Mouse (Mus musculus) neural tube, embryonic 11.5 days (tissue): Measurements from ENCODE around the gene Onecut3. TPM values are rescaled to one million over a fixed set of nuclear protein-coding genes. Genes with fewer than 3 reads are reported as not detected.

Experiments used
- ATAC-seq: fragments of 200-750 bp; cut with Nextera tagmentation; 2 replicates; pipeline ENCODE4 v1.8.0; 2017; ENCODE audit warnings: moderate number of reproducible peaks, mild to moderate bottlenecking, moderate TSS enrichment, moderate library complexity; ENCODE audit not compliant: insufficient read depth, low FRiP score, low TSS enrichment
- DNase-seq: peaks from one replicate; pipeline ENCODE4 v3.0.0-alpha.2; 2015; ENCODE audit warnings: low spot score
- H3K27ac ChIP-seq: fragments of 300-500 bp; sonication (generic); 2 replicates; pipeline ENCODE4 v1.5.1; 2014; ENCODE audit warnings: low read depth, mild to moderate bottlenecking, low read length
- H3K27me3 ChIP-seq: fragments of 300-500 bp; sonication (generic); 2 replicates; pipeline ENCODE4 v1.6.1; 2014; ENCODE audit warnings: mild to moderate bottlenecking, low read length, mixed read lengths; ENCODE audit not compliant: control insufficient read depth, insufficient read depth
- H3K36me3 ChIP-seq: fragments of 300-500 bp; sonication (generic); 2 replicates; pipeline ENCODE4 v1.6.1; 2014; ENCODE audit warnings: mild to moderate bottlenecking, low read length, moderate library complexity, mixed read lengths; ENCODE audit not compliant: control insufficient read depth, insufficient read depth
- H3K4me1 ChIP-seq: fragments of 300-500 bp; sonication (generic); 2 replicates; pipeline ENCODE4 v1.6.1; 2014; ENCODE audit warnings: low read length, mixed read lengths; ENCODE audit not compliant: control insufficient read depth, insufficient read depth
- H3K4me2 ChIP-seq: fragments of 300-500 bp; sonication (generic); 2 replicates; pipeline ENCODE4 v1.6.1; 2014; ENCODE audit warnings: low read depth, mild to moderate bottlenecking, moderate library complexity
- H3K4me3 ChIP-seq: fragments of 300-500 bp; sonication (generic); 2 replicates; pipeline ENCODE4 v1.5.1; 2014; ENCODE audit warnings: low read depth, low read length
- H3K9ac ChIP-seq: fragments of 300-500 bp; sonication (generic); 2 replicates; pipeline ENCODE4 v1.6.1; 2014; ENCODE audit warnings: mild to moderate bottlenecking, low read length
- H3K9me3 ChIP-seq: fragments of 300-500 bp; sonication (generic); 2 replicates; pipeline ENCODE4 v1.6.1; 2016; ENCODE audit warnings: low read length; ENCODE audit not compliant: control insufficient read depth
- WGBS: fragments of 180-500 bp; shearing (Covaris S2); extraction: QIAGEN DNeasy Blood & Tissue Kit; methylation state at CpG from one replicate; pipeline ENCODE4 v1.1.7; 2014; 5-methylcytosine and 5-hydroxymethylcytosine counted together
- polyA plus RNA-seq: library from polyadenylated mRNA; unstranded; fragments of >200 nt; fragmentation: Nextera tagmentation; extraction: Ambion mirVana; gene quantifications from 2 replicates; pipeline ENCODE4 v1.2.1, GENCODE M21; 2014

The Onecut3 gene
- polyA plus RNA-seq, 1 experiment from 2014 or later: 1.3 TPM

GRCm38 (mm10) chr10:80460324-80460723 is 34.3 kb upstream of the Onecut3 start:
- Histone ChIP-seq H3K4me2 (no peak overlapping the region), H3K4me1 (no peaks in the 10 kb centered on the region), H3K36me3 (no peaks in the 10 kb centered on the region), H3K9me3 (no peaks in the 10 kb centered on the region), H3K27ac (no peak overlapping the region), H3K4me3 (no peak overlapping the region), H3K9ac (no peak overlapping the region), H3K27me3 (peaks cover 5% of the 10 kb centered on the region)
- DNase-seq: no peak
- ATAC-seq: no peak
- WGBS: 66% methylated on average over 4 of the region's 4 CpGs

GRCm38 (mm10) chr10:80461346-80461745 is 33.3 kb upstream of the Onecut3 start:
- WGBS: 78% methylated on average over 7 of the region's 7 CpGs
- H3K27ac ChIP-seq: no peak overlapping the region
- H3K4me3 ChIP-seq: no peak overlapping the region
- H3K27me3 ChIP-seq: peaks cover 5% of the 10 kb centered on the region
- H3K9ac ChIP-seq: no peak overlapping the region
- H3K36me3 ChIP-seq: no peaks in the 10 kb centered on the region
- ATAC-seq (no peak), DNase-seq (no peak)
- H3K9me3 ChIP-seq: no peaks in the 10 kb centered on the region
- H3K4me2 ChIP-seq: no peak overlapping the region
- no peaks in the 10 kb centered on the region for H3K4me1 ChIP-seq

- Histone ChIP-seq H3K4me1 (no peaks in the 10 kb centered on the region), H3K4me2 (no peak overlapping the region), H3K27me3 (peaks cover 5% of the 10 kb centered on the region), H3K9ac (no peak overlapping the region), H3K27ac (no peak overlapping the region), H3K36me3 (no peaks in the 10 kb centered on the region), H3K4me3 (no peak overlapping the region), H3K9me3 (no peaks in the 10 kb centered on the region)
- no peak for ATAC-seq
- peak; percentile 29 for DNase-seq
- WGBS: 6% methylated on average over 19 of the region's 19 CpGs
These were observed 30.1 kb upstream of the Onecut3 start for GRCm38 (mm10) chr10:80464381-80465035.

GRCm38 (mm10) chr10:80465066-80465465 is 29.6 kb upstream of the Onecut3 start:
- Histone ChIP-seq H3K36me3 (no peaks in the 10 kb centered on the region), H3K4me1 (no peaks in the 10 kb centered on the region), H3K4me2 (no peak overlapping the region), H3K4me3 (no peak overlapping the region), H3K9me3 (no peaks in the 10 kb centered on the region), H3K27me3 (peaks cover 5% of the 10 kb centered on the region), H3K9ac (no peak overlapping the region), H3K27ac (no peak overlapping the region)
- WGBS: 54% methylated on average over 5 of the region's 5 CpGs
- DNase-seq (no peak), ATAC-seq (no peak)

GRCm38 (mm10) chr10:80475290-80475959 is 19.2 kb upstream of the Onecut3 start:
- peak; percentile 93 for DNase-seq
- peaks cover 20% of the 10 kb centered on the region for H3K27me3 ChIP-seq
- no peaks in the 10 kb centered on the region for H3K4me1 ChIP-seq
- peak overlapping the region; percentile 34 for H3K27ac ChIP-seq
- H3K36me3 ChIP-seq: no peaks in the 10 kb centered on the region
- peak overlapping the region; percentile 36 for H3K4me3 ChIP-seq
- peak overlapping the region; percentile 48 for H3K4me2 ChIP-seq
- H3K9me3 ChIP-seq: no peaks in the 10 kb centered on the region
- peak; percentile 83 for ATAC-seq
- under 1% methylated on average over 57 of the region's 58 CpGs for WGBS
- H3K9ac ChIP-seq: peak overlapping the region; percentile 42

- Histone ChIP-seq H3K36me3 (no peaks in the 10 kb centered on the region), H3K4me3 (no peak overlapping the region), H3K27me3 (peaks cover 26% of the 10 kb centered on the region), H3K9ac (no peak overlapping the region; the same call in 1 of the 2 replicates), H3K9me3 (no peaks in the 10 kb centered on the region), H3K27ac (no peak overlapping the region), H3K4me1 (no peaks in the 10 kb centered on the region), H3K4me2 (no peak overlapping the region)
- ATAC-seq (no peak), DNase-seq (no peak)
- WGBS: 73% methylated on average over 5 of the region's 5 CpGs
These were observed 16.1 kb upstream of the Onecut3 start for GRCm38 (mm10) chr10:80478531-80478930.

GRCm38 (mm10) chr10:80481002-80481401 is 13.6 kb upstream of the Onecut3 start:
- Histone ChIP-seq H3K9me3 (no peaks in the 10 kb centered on the region), H3K4me1 (no peaks in the 10 kb centered on the region), H3K36me3 (no peaks in the 10 kb centered on the region), H3K9ac (no peak overlapping the region), H3K27me3 (peaks cover 48% of the 10 kb centered on the region), H3K4me3 (no peak overlapping the region), H3K27ac (no peak overlapping the region), H3K4me2 (no peak overlapping the region)
- ATAC-seq (no peak), DNase-seq (no peak)
- 14% methylated on average over 5 of the region's 5 CpGs for WGBS

GRCm38 (mm10) chr10:80486862-80487379 is 7.7 kb upstream of the Onecut3 start:
- Histone ChIP-seq H3K27me3 (peaks cover 79% of the 10 kb centered on the region), H3K36me3 (no peaks in the 10 kb centered on the region), H3K4me1 (no peaks in the 10 kb centered on the region), H3K9me3 (no peaks in the 10 kb centered on the region), H3K27ac (no peak overlapping the region), H3K9ac (no peak overlapping the region), H3K4me3 (no peak overlapping the region), H3K4me2 (no peak overlapping the region)
- ATAC-seq: no peak
- WGBS: 69% methylated on average over 7 of the region's 7 CpGs
- DNase-seq: no peak

- 0% methylated on average over 20 of the region's 22 CpGs for WGBS
- Histone ChIP-seq H3K9ac (no peak overlapping the region), H3K27ac (no peak overlapping the region), H3K27me3 (peaks cover 85% of the 10 kb centered on the region), H3K4me1 (peaks cover 3% of the 10 kb centered on the region; the same call in 1 of the 2 replicates), H3K4me2 (0 out of 2 replicates have a peak overlapping the region, but pooled peaks have one; percentile 7), H3K36me3 (no peaks in the 10 kb centered on the region), H3K9me3 (no peaks in the 10 kb centered on the region), H3K4me3 (no peak overlapping the region)
- DNase-seq: no peak
- no peak for ATAC-seq
These were observed 4.6 kb upstream of the Onecut3 start for GRCm38 (mm10) chr10:80490051-80490450.
